Mouse (Mus musculus) MN1 (cell line): ENCODE data around the gene Krt81.

ENCODE experiments used
- DNase-seq: peaks from one replicate; pipeline ENCODE4 v3.0.0-alpha.2; 2016; ENCODE audit warnings: low spot score

The Krt81 gene

DNA sequence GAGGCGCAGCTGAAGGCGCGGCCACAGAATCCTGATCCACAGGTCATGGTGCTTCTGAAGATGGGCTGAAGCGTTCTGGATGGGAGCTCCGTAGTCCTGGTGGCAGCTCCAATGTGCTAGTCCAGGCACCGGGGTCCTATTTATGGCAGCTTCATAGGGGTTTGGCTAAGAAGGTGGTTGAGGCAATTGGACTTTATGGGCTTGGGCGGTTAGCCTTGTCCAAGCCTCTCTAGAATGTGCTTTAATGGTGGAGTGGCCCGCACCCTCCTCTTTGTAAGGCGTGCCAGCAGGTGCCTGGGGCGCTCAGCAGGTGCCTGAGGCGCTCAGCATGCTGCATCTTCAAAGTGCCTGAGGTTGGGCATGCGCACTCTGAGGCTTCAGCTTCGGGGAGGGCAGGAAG is at the start of gene Krt81:
Gene Krt81, minus strand, starts transcription at position 101 of the 400 bp plus-strand sequence.
- no peak for DNase-seq

GRCm38 (mm10) chr15:101508247-101508646 is 44.7 kb upstream of the Krt81 start:
- DNase-seq = no peak

GRCm38 (mm10) chr15:101506896-101507758 is 43.6 kb upstream of the Krt81 start:
- no peak for DNase-seq

GRCm38 (mm10) chr15:101497181-101497580 is 33.6 kb upstream of the Krt81 start:
- no peak for DNase-seq

GRCm38 (mm10) chr15:101495266-101495665 is 31.7 kb upstream of the Krt81 start:
- DNase-seq = no peak

DNA sequence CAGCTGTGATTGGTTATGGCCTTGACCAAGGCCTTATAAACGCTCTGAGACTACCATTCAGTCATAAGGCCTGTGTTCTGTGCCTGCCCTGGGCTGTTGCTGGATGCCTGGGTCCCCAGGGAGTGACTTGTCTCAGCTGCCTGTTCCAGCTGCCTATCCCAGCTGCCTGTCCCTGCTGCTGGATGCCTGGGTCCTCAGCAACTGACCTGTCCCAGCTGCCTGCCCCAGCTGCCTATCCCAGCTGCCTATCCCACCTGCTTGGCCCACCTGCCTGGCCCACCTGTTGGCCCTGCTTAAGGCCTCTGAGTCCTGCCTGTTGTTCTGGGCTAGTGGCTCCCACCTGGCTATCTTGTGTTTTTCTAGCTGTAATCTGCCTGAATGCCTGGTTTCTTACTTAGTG is 30.7 kb upstream of the Krt81 start:
- DNase-seq = no peak

GRCm38 (mm10) chr15:101493713-101494112 is 30.2 kb upstream of the Krt81 start:
- DNase-seq = no peak

GRCm38 (mm10) chr15:101492718-101493117 is 29.2 kb upstream of the Krt81 start:
- no peak for DNase-seq

DNA sequence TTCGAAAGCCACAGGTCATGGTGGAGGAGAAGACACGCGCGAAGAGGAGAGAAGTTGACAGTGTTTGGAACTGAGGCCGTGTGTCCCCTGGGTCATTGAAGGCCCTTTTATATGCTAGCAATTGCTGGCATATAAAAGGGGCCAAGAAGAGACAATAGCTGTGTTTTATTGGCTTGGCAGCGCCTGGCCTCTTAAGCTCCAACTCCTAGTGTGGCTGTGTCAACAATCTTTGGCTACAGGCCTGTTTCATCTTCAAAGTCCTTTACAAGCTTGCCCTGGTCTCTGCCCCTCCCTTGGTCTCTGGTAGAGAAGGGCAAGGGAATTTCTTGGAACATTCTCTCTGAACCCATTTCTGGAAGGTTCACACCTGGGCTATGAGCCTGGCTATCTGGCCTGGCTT is 27.9 kb upstream of the Krt81 start, which contains the start of gene Krt83:
Gene Krt83, minus strand, starts transcription at position 82 of the 400 bp plus-strand sequence.
- no peak for DNase-seq

- DNase-seq = no peak
Observed at GRCm38 (mm10) chr15:101485911-101486635, 22.5 kb upstream of the Krt81 start.

GRCm38 (mm10) chr15:101484939-101485338 is 21.4 kb upstream of the Krt81 start:
- no peak for DNase-seq

DNA sequence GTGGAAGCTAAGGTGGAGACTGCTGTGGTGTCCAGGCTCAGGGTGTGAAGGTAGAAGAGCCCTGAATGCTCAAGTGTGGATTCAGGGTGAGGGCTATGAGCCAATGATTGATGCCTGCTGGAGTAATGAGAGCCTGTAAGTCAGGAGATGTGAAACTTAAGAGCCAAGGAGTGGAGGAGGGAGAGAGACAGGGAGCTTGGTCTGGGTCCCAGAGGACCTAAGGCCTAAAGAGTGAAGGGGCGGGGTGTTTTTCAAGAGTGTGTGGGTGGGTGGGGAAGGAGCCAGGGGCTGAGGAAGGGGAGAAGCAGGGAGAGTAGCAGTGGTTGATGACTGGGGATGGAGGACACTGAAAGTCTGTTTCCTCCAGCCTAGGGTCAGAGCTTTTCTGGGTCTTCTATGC is 20.1 kb upstream of the Krt81 start:
- no peak for DNase-seq

GRCm38 (mm10) chr15:101482056-101482455 is 18.5 kb upstream of the Krt81 start:
- no peak for DNase-seq

GRCm38 (mm10) chr15:101479666-101480060 is 16.1 kb upstream of the Krt81 start:
- DNase-seq = no peak

DNA sequence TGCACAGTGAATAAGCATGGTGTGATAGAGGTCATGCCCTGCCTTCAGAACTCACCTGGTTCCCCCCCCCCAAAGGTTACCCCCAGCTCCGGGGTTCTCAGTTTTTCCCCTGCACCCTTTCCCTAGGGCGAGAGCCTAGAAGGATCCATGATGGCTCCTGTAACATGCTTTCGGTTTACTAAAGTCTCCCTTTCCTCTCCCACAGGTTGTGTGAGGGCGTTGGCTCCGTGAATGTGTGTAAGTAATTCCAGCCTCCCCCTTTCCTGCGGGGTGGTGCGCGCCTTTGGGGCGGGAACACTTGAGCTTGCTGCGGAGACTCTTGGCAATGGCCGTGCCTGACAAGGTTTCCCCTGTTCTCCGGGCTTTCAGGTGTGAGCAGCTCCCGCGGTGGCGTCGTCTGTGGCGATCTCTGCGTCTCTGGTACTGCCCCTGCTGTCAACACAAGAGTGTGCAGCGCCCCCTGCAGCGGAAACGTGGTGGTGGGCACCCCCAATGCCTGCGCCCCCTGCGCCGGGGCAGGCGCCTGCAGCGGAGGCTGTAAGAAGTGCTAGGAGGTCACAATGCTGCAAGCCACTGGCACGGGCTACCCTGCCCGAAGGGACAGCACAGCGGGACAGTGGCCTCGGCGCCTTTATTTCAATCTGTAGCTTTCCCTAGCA is 15.6 kb upstream of the Krt81 start:
- DNase-seq = no peak

- DNase-seq = no peak
Observed at GRCm38 (mm10) chr15:101472952-101473528, 9.5 kb upstream of the Krt81 start, which contains the start of gene Krt86. Krt86 (plus strand) TSS chr15:101473478.

DNA sequence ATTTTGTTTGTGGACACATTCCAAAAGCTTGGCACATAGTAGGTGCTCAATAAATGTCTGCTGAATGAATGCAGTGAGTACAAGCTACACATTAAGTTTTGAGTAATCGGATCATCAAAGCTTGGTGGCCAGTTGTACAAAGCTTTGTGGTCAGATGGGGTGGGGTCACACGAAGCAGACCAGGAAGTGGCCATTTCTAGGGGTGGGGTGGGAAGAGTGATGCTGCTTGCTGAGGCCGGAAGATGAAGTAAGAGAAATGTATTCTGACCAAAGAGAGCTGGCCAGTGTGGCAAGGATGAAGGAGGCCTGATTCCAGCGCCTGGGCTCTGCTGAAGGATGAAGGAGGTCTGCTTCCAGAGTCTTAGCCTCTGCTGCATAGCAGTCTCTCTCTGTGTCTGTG is 5.5 kb upstream of the Krt81 start:
- DNase-seq = no peak

DNA sequence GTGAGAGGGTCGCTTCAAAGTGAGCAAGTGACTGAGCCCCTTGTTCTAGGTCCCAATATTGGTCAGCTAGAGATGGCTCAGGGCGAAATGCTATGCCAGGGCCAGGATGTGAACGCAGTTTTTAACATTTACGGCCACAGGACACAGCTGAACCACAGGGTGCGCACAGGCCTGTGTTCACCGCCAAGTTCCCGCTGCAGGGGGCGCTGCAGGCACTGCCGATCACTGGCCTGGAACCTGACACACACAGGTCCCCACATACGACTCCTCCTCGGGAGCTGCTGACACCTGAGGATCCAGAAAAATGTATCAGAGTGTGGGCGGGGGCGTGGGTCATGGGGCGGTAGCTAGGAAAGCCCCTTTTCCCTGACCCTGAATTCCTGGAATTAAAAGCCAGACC is 4.3 kb downstream of the Krt81 start:
- DNase-seq = no peak

GRCm38 (mm10) chr15:101458361-101458930 is 5.1 kb downstream of the Krt81 start:
- DNase-seq = no peak

DNA sequence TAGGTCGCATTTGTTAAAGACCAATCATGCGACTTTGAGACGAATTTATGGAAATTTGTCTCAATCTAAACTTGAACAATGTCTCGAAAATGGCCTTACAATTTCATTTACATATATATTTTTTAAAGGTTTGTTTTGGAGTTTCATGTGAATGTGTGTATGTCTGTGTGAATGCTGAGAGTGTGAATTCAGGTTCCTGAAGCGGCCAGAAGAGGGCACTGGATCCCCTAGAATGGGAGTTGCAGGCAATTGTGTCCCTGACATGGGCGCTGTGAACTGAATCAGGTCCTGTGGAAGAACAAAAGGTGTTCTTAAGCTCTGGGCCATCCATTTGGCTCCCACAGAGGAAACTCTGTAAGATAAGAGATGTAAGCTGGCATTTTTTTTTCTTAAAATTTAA is 7.7 kb downstream of the Krt81 start:
- no peak for DNase-seq

DNA sequence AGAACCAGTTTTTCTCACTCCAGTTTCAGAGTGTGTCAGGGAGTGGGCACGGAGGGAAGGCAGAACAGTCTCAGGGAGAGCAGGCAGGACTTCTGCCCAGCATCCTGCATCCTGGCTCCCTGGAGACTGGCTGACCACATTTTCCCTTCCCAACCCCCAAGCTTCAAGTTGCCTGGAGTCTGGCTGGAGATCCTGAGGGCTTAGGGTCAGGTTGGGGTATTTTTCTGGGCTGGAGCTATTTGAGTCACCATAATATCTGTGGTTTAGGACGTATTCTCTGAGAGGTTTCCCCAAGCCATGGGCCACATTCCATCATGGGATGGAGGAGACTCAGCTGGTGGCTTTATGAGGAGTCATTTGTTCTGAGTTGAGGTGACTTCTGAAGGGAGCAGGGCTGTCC is 8.3 kb downstream of the Krt81 start:
- no peak for DNase-seq

DNA sequence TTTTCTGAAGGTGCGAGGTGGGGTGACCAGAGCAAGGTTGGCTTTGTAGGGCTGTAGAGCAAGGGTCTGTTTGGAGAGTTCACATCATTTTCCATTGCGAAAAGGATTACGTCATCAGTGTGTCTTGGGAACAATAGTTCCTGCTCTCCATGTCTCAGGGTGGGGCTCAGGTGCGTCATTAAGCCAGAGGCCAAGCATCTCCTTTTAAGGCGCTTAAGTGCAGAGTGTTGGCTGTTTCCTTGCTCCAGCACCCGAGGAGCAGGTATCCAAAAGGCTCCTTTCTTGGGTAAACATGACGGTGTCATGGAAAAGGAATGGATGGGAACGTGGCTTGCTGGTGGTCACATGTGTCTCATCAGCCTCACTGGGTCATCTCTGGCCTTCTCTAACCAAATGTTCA is 8.8 kb downstream of the Krt81 start:
- DNase-seq = no peak
